Mouse (Mus musculus): ENCODE measurements around the gene Fam131a. TPM values are rescaled to one million over a fixed set of nuclear protein-coding genes. Genes with fewer than 3 reads are reported as not detected.
A peak's percentile ranks its signal among the peaks of the same experiment; 100 is the strongest.
"Not testable (repeated sequence)": the region's sequence is repeated elsewhere in the genome, so short reads cannot be mapped to it uniquely, and the experiment has no call there.

The Fam131a gene
- 3.8 and 5.5 TPM in 2 replicates for polyA plus RNA-seq (2014; fragmentation: Nextera tagmentation; extraction: Ambion mirVana)

DNA sequence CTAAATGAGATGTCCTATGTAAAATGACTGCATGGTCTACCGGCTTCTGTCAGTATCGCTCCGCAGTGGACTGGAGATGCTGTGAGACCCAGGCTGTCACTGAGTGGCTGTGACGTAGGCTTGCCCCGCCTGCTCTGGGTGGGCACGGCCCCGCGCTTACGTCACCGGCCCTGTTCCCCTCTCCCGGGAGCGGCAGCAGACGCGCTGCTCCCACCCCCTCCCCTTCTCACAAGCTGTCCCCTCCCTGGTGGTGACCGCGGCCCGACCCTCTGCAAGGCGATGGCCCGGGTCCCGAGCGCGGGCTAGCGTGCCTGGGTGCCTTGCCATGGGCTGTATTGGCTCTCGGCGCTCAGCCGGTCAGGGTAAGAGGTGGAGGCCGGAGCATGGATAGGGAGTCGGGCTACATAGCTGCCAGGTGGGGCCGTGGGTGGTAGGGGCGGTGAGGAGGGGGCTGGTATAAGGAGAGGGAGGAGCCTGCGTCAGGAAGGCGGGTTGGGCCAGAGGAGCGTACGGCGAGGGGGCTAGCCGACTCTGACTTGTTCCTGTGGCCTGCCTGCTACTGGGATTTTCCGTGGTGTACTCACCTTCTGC is at the start of gene Fam131a:
Gene Fam131a, plus strand, starts transcription at position 131 of the 591 bp plus-strand sequence.
- peak within 1 kb of the TSS; percentile 67 for H3K4me3 ChIP-seq (ENCODE audit: low read length)
- H3K27ac ChIP-seq (ENCODE audit: low read depth, low read length): peak within 1 kb of the TSS; percentile 76
- no peaks in the 10 kb centered on the region for H3K9me3 ChIP-seq (ENCODE audit: control insufficient read depth, low read length)
- H3K27me3 ChIP-seq (ENCODE audit: control insufficient read depth, insufficient read depth, low read length): no peaks in the 10 kb centered on the region; the same call in 1 of the 2 replicates
- peak within 1 kb of the TSS; percentile 64 for H3K9ac ChIP-seq (ENCODE audit: low read depth, low read length)
- peaks cover 43% of the 10 kb centered on the region for H3K36me3 ChIP-seq (ENCODE audit: control insufficient read depth, insufficient read depth, low read length)
- peaks cover 9% of the 10 kb centered on the region for H3K4me1 ChIP-seq (ENCODE audit: control insufficient read depth, insufficient read depth, low read length)
- ATAC-seq (ENCODE audit: low FRiP score, low TSS enrichment): peak; percentile 94
- peak within 1 kb of the TSS; percentile 84 for H3K4me2 ChIP-seq (replicated peaks; ENCODE audit: low read depth, low read length)
- WGBS: under 1% methylated on average over 36 of the region's 37 CpGs

GRCm38 (mm10) chr16:20643911-20644310 is 49.1 kb upstream of the Fam131a start:
- no peaks in the 10 kb centered on the region for H3K4me1 ChIP-seq (ENCODE audit: control insufficient read depth, insufficient read depth, low read length)
- no peak overlapping the region for H3K4me3 ChIP-seq (ENCODE audit: low read length)
- no peaks in the 10 kb centered on the region for H3K36me3 ChIP-seq (ENCODE audit: control insufficient read depth, insufficient read depth, low read length)
- ATAC-seq (ENCODE audit: low FRiP score, low TSS enrichment): no peak
- H3K27me3 ChIP-seq (ENCODE audit: control insufficient read depth, insufficient read depth, low read length): no peaks in the 10 kb centered on the region; the same call in 1 of the 2 replicates
- H3K9ac ChIP-seq (ENCODE audit: low read depth, low read length): 0 out of 2 replicates have a peak overlapping the region, but pooled peaks have one; percentile 23
- no peak overlapping the region for H3K4me2 ChIP-seq (replicated peaks; ENCODE audit: low read depth, low read length)
- WGBS: 85% methylated on average over 7 of the region's 7 CpGs
- H3K9me3 ChIP-seq (ENCODE audit: control insufficient read depth, low read length): no peaks in the 10 kb centered on the region
- H3K27ac ChIP-seq (ENCODE audit: low read depth, low read length): no peak overlapping the region

DNA sequence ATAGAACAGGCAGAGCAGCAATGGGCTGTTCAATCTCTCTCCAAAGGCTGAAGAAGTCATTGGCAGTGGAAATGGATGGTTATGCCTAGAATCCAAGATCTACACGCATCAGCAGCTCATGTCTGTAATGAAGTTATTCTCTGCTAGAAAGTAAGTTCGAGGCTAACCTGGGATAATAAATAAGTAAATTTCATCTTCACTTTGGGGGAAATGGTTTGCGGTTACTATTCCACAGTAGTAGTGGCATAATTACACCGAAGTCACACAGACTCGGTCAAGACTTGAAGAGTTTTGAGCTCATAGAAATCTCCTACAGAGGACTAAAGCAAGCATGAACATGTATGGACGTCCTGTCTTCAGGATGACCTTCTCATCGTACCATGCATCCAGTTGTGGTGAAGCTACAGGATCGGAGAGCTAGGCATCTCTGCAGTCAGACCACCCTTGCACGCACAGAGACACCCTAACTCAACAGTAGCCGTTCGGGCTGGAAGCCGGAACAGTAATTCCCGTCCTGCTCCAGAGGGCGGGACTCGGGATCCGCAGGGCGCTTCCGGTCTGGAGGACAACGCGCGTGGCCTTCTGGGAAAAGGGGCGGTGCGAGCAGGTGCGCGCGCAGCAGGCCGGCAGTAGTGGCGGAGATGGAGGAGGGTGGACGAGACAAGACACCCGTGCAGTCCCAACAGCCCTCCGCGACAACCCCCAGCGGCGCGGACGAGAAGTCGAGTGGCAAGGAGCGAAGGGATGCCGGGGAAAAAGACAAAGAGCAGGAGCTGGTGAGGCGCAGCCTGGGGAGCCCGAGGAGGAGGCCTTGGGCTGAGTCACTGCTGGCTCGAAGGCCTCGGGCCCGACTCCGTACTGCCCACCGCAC is 41.7 kb upstream of the Fam131a start, which contains the start of gene Psmd2:
Gene Psmd2, plus strand, starts transcription at position 577 of the 871 bp plus-strand sequence.
- H3K4me2 ChIP-seq (replicated peaks; ENCODE audit: low read depth, low read length): peak within 1 kb of the TSS; percentile 94
- peak within 1 kb of the TSS; percentile 92 for H3K9ac ChIP-seq (ENCODE audit: low read depth, low read length)
- peak within 1 kb of the TSS; percentile 93 for H3K4me3 ChIP-seq (ENCODE audit: low read length)
- H3K27me3 ChIP-seq (ENCODE audit: control insufficient read depth, insufficient read depth, low read length): no peaks in the 10 kb centered on the region
- no peaks in the 10 kb centered on the region for H3K9me3 ChIP-seq (ENCODE audit: control insufficient read depth, low read length)
- H3K4me1 ChIP-seq (ENCODE audit: control insufficient read depth, insufficient read depth, low read length): peaks cover 10% of the 10 kb centered on the region; the same call in 1 of the 2 replicates
- H3K36me3 ChIP-seq (ENCODE audit: control insufficient read depth, insufficient read depth, low read length): peaks cover 21% of the 10 kb centered on the region
- peak within 1 kb of the TSS; percentile 48; the same call in 1 of the 2 replicates for H3K27ac ChIP-seq (ENCODE audit: low read depth, low read length)
- 2% methylated on average over 46 of the region's 46 CpGs for WGBS
- ATAC-seq (ENCODE audit: low FRiP score, low TSS enrichment): peak; percentile 97

DNA sequence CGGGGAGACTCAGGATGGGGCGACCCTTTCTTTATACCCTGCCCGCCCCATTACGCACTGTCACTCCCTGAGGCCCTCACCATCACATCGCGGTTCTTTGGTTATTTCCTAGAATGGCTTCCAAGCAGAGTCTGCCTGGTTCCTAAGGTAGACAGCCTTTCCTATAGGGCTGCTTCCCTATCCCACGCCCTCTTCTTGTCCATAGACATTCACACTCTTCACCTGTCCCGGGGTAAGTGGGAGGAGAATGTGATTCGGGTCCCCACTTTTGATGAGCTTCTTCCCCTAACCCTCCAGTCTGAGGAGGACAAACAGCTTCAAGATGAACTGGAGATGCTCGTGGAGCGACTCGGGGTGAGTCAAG is 41.1 kb upstream of the Fam131a start:
- peaks cover 10% of the 10 kb centered on the region; the same call in 1 of the 2 replicates for H3K4me1 ChIP-seq (ENCODE audit: control insufficient read depth, insufficient read depth, low read length)
- peak overlapping the region; percentile 94 for H3K4me2 ChIP-seq (replicated peaks; ENCODE audit: low read depth, low read length)
- H3K27me3 ChIP-seq (ENCODE audit: control insufficient read depth, insufficient read depth, low read length): no peaks in the 10 kb centered on the region
- H3K9ac ChIP-seq (ENCODE audit: low read depth, low read length): peak overlapping the region; percentile 92
- WGBS: 8% methylated on average over 12 of the region's 12 CpGs
- H3K36me3 ChIP-seq (ENCODE audit: control insufficient read depth, insufficient read depth, low read length): peaks cover 27% of the 10 kb centered on the region
- peak overlapping the region; percentile 93 for H3K4me3 ChIP-seq (ENCODE audit: low read length)
- ATAC-seq (ENCODE audit: low FRiP score, low TSS enrichment): no peak
- no peaks in the 10 kb centered on the region for H3K9me3 ChIP-seq (ENCODE audit: control insufficient read depth, low read length)
- no peak overlapping the region for H3K27ac ChIP-seq (ENCODE audit: low read depth, low read length)

GRCm38 (mm10) chr16:20653315-20653714 is 39.7 kb upstream of the Fam131a start:
- Histone ChIP-seq H3K9me3 (ENCODE audit: control insufficient read depth, low read length) (no peaks in the 10 kb centered on the region), H3K27ac (ENCODE audit: low read depth, low read length) (no peak overlapping the region), H3K27me3 (ENCODE audit: control insufficient read depth, insufficient read depth, low read length) (no peaks in the 10 kb centered on the region), H3K4me2 (replicated peaks; ENCODE audit: low read depth, low read length) (no peak overlapping the region), H3K9ac (ENCODE audit: low read depth, low read length) (no peak overlapping the region), H3K36me3 (ENCODE audit: control insufficient read depth, insufficient read depth, low read length) (peaks cover 41% of the 10 kb centered on the region), H3K4me3 (ENCODE audit: low read length) (no peak overlapping the region), H3K4me1 (ENCODE audit: control insufficient read depth, insufficient read depth, low read length) (peaks cover 10% of the 10 kb centered on the region; the same call in 1 of the 2 replicates)
- WGBS: 67% methylated on average over 2 of the region's 2 CpGs
- no peak for ATAC-seq (ENCODE audit: low FRiP score, low TSS enrichment)

DNA sequence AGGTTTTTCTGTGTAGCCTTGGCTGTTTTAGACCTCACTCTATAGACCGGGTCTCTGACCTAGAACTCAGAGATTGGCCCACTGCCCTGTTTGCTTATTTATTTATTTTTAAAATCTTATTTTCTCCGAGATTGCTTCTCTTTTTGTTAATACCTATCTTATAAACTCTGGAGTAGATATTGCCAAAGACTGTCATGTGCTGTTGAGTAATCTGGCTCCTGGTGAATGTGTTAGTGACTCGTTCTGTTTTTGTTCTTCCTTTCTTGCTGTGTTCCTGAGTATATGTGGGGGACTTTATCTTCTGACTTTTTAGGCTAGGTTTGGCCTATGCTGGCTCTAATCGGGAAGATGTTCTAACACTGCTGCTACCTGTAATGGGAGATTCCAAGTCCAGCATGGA is 35.4 kb upstream of the Fam131a start:
- no peaks in the 10 kb centered on the region for H3K9me3 ChIP-seq (ENCODE audit: control insufficient read depth, low read length)
- no peak overlapping the region for H3K4me2 ChIP-seq (replicated peaks; ENCODE audit: low read depth, low read length)
- H3K4me3 ChIP-seq (ENCODE audit: low read length): no peak overlapping the region
- ATAC-seq (ENCODE audit: low FRiP score, low TSS enrichment): no peak
- no peaks in the 10 kb centered on the region for H3K27me3 ChIP-seq (ENCODE audit: control insufficient read depth, insufficient read depth, low read length)
- no peak overlapping the region for H3K27ac ChIP-seq (ENCODE audit: low read depth, low read length)
- no peak overlapping the region for H3K9ac ChIP-seq (ENCODE audit: low read depth, low read length)
- H3K4me1 ChIP-seq (ENCODE audit: control insufficient read depth, insufficient read depth, low read length): 0 out of 2 replicates have a peak, but pooled peaks cover 5% of the 10 kb centered on the region
- whole genome bisulfite sequencing: 92% methylated on average over 4 of the region's 4 CpGs
- peaks cover 84% of the 10 kb centered on the region for H3K36me3 ChIP-seq (ENCODE audit: control insufficient read depth, insufficient read depth, low read length)

- not testable (repeated sequence) for H3K9me3 ChIP-seq (ENCODE audit: control insufficient read depth, low read length); H3K27me3 ChIP-seq (ENCODE audit: control insufficient read depth, insufficient read depth, low read length); H3K9ac ChIP-seq (ENCODE audit: low read depth, low read length); H3K4me1 ChIP-seq (ENCODE audit: control insufficient read depth, insufficient read depth, low read length); H3K27ac ChIP-seq (ENCODE audit: low read depth, low read length); ATAC-seq (ENCODE audit: low FRiP score, low TSS enrichment); H3K4me2 ChIP-seq (replicated peaks; ENCODE audit: low read depth, low read length); H3K4me3 ChIP-seq (ENCODE audit: low read length)
- 90% methylated on average over 3 of the region's 6 CpGs for WGBS
- H3K36me3 ChIP-seq (ENCODE audit: control insufficient read depth, insufficient read depth, low read length): peaks cover 11% of the 10 kb centered on the region
Observed at GRCm38 (mm10) chr16:20668013-20668412, 25.0 kb upstream of the Fam131a start, which contains the start of gene Eif4g1. Eif4g1 (plus strand) TSS chr16:20668313.

- ATAC-seq (ENCODE audit: low FRiP score, low TSS enrichment): no peak
- Histone ChIP-seq H3K4me2 (replicated peaks; ENCODE audit: low read depth, low read length) (no peak overlapping the region), H3K27me3 (ENCODE audit: control insufficient read depth, insufficient read depth, low read length) (no peaks in the 10 kb centered on the region), H3K27ac (ENCODE audit: low read depth, low read length) (no peak overlapping the region), H3K36me3 (ENCODE audit: control insufficient read depth, insufficient read depth, low read length) (peaks cover 7% of the 10 kb centered on the region), H3K9ac (ENCODE audit: low read depth, low read length) (no peak overlapping the region), H3K9me3 (ENCODE audit: control insufficient read depth, low read length) (no peaks in the 10 kb centered on the region), H3K4me1 (ENCODE audit: control insufficient read depth, insufficient read depth, low read length) (peaks cover 7% of the 10 kb centered on the region; the same call in 1 of the 2 replicates), H3K4me3 (ENCODE audit: low read length) (no peak overlapping the region)
- 88% methylated on average over 3 of the region's 3 CpGs for WGBS
Observed at GRCm38 (mm10) chr16:20670291-20670690, 22.8 kb upstream of the Fam131a start.

All from kidney, embryonic 14.5 days (tissue).